Mouse (Mus musculus) right cerebral cortex, postnatal 10 days (tissue): ENCODE data around the gene Socs3.

Source experiments
- DNase-seq, 2 experiments: peaks; one replicate each; pipeline ENCODE4 v3.0.0; 2021; ENCODE audit warnings: low spot score in 2 of 2

Gene Socs3

GRCm38 (mm10) chr11:117924466-117924865, 45.4 kb downstream of the Socs3 start:
- DNase-seq, result no peak

GRCm38 (mm10) chr11:117923279-117923678, 46.6 kb downstream of the Socs3 start:
- DNase-seq, result no peak

- DNase-seq, result no peak
Observed at GRCm38 (mm10) chr11:117919211-117919610, 50.6 kb downstream of the Socs3 start.

- no peak for DNase-seq
Observed at GRCm38 (mm10) chr11:117918541-117918940, 51.3 kb downstream of the Socs3 start.
